Mouse (Mus musculus) small intestine, adult 2 months (tissue): ENCODE data around the gene Zdhhc17.

ENCODE experiments used
- CTCF ChIP-seq: fragments of 200-500 bp; IDR thresholded peaks from 2 replicates; pipeline ENCODE4 v1.5.1; 2012; ENCODE audit warnings: low read depth, mild to moderate bottlenecking, control low read depth, inconsistent platforms, low read length, moderate library complexity, mixed read lengths; ENCODE audit not compliant: insufficient replicate concordance, insufficient read length; ENCODE audit errors: extremely low read depth
- POLR2A ChIP-seq: fragments of 200-500 bp; IDR thresholded peaks from 2 replicates; pipeline ENCODE4 v1.6.1; 2012; ENCODE audit warnings: low read depth, mild to moderate bottlenecking, control low read depth, inconsistent platforms, low read length, moderate library complexity

DNA sequence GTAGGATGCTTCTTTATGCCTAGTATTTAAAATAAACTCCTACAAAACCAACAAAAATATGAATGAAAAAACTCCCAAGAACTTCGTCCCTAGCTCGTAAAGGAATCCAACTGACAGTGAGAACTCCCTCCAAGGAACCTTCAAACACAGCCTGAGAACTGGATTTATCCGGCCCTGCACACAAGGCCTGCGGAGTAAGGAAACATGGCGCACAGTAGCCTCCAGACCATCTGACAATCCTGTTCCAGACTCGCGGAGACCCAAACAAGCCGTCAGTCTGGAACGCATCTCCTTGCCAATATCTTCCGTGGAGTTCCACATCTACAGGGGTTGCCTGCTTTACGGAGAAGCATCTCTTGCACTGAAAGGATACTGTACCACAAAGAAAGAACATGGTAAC, 68.0 kb downstream of the Zdhhc17 start:
- TF ChIP-seq CTCF (no peak), POLR2A (no peak)
